Mouse (Mus musculus) erythroblast, embryonic 14.5 days (primary cell): ENCODE results near the gene Tet1.

Source experiments
- GATA1 ChIP-seq: IDR thresholded peaks from 2 replicates; pipeline ENCODE4 v1.6.1; 2012; ENCODE audit warnings: low read length, inconsistent platforms, mixed read lengths
- TAL1 ChIP-seq: IDR thresholded peaks from 3 replicates; pipeline ENCODE4 v1.6.1; 2012; ENCODE audit warnings: low read length, inconsistent platforms, mixed read lengths

DNA sequence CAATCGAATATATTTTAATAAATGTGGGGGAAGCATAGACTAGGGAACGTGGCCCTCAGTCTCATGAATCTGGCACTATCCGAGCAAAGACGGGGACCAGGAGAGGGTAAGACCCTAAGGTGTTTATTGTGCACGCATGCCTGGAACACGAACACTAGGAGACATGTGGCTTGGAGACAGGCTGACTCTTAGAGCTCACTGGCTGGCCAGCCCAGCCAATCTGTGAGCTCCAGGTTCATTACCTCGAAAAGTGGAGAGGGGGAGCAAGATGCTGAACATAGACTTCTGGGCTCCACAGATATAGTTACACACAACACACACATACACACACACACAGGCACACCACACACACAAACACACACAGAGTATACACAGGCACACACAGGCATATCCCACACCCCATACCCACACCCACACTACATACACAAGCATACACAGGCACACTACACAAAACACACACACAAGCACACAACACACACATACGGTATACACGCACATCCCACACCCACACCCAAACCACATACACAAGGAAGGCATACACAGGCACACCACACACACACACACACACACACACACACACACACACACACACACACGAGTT, 52.0 kb downstream of the Tet1 start:
- no peak for TF ChIP-seq TAL1
- TF ChIP-seq GATA1, result no peak
